14 mouse cellular contexts compared by ENCODE assay signal in genomic region chrX:13466681-13467080, GRCm38 (mm10). TPM values are rescaled to one million over a fixed set of nuclear protein-coding genes. Genes with fewer than 3 reads are reported as not detected.
DNase-seq lines count a peak whose midpoint lies in the region; ATAC-seq lines count a peak whose summit lies in the region.
"Had no signal": no experiment of that assay in that cellular context is flagged by ENCODE, and none has a peak within 500 bp of the region (broad histone marks: within the 10 kb centered on the region; RNA-seq: fewer than 3 reads in every experiment).

No protein-coding gene starts in this region.

- no peak overlapping the region for H3K4me3 ChIP-seq in neural tube, embryonic 15.5 days (replicated peaks)

- no peak overlapping the region for H3K27ac ChIP-seq in neural tube, embryonic 15.5 days (replicated peaks)

- peak; percentile 61 for DNase-seq in cerebellum, adult 11-12 months
- DNase-seq in cerebellum, adult 8-10 months, result no peak
- DNase-seq in kidney, postnatal 10 days, result peak; percentile 26
- no peak for DNase-seq in kidney, adult 11 months
- DNase-seq in Muller cell, postnatal 12 days (ENCODE audit: inconsistent ontology term), result peak; percentile 46
- DNase-seq in heart, adult 8-10 months (ENCODE audit: low spot score), result peak; percentile 50
- DNase-seq in thymus, postnatal 0 days (ENCODE audit: low spot score), result no peak
- DNase-seq: right cerebral cortex, adult 18-20 months had no signal

- H3K4me1 ChIP-seq in neural tube, embryonic 15.5 days, result no peaks in the 10 kb centered on the region

- H3K9ac ChIP-seq in neural tube, embryonic 15.5 days (replicated peaks), result no peak overlapping the region

- no peaks in the 10 kb centered on the region for H3K36me3 ChIP-seq in neural tube, embryonic 15.5 days

- H3K27me3 ChIP-seq in neural tube, embryonic 15.5 days (replicated peaks), result no peaks in the 10 kb centered on the region
- H3K27me3 ChIP-seq: Patski had no signal

- no peaks in the 10 kb centered on the region for H3K9me3 ChIP-seq in neural tube, embryonic 15.5 days (replicated peaks)

- WGBS in neural tube, embryonic 15.5 days, result 88% methylated on average over 2 of the region's 2 CpGs

- no peak for ATAC-seq in neural tube, embryonic 15.5 days (ENCODE audit: low FRiP score)
- ATAC-seq: forebrain, embryonic 14.5 days; Patski had no signal

- H3K4me2 ChIP-seq in neural tube, embryonic 15.5 days, result no peak overlapping the region

RNA-seq across cellular contexts. Expression of gene Nyx, which starts 0.8 kb away (rescaled TPM):
- total RNA-seq in heart, adult 8-10 months (2022), result under 1 TPM; 0.16 to 0.38 (median 0.18) TPM
- 0.24 and 0.27 TPM in 2 replicates for polyA plus RNA-seq in neural tube, embryonic 15.5 days (2015; fragmentation: Nextera tagmentation; extraction: Ambion mirVana)
- polyA plus RNA-seq in thymus, postnatal 0 days (2015; fragmentation: Nextera tagmentation; extraction: Ambion mirVana), result 0.05 and 0.10 TPM in 2 replicates
- total RNA-seq: liver, adult 2 months; megakaryocyte progenitor cell, adult 5-6 weeks had no signal
- polyA plus RNA-seq: intestine, embryonic 14.5 days had no signal

Comparison
In these comparisons a context has a peak if more than half of its experiments do, and no peak if none do; other contexts are left out.
1. DNase-seq: peak in cerebellum, adult 11-12 months (single experiment), kidney, postnatal 10 days (single experiment), Muller cell, postnatal 12 days (single experiment) and heart, adult 8-10 months (single experiment); none in cerebellum, adult 8-10 months (single experiment), kidney, adult 11 months (single experiment) and thymus, postnatal 0 days (single experiment).